Mouse (Mus musculus): Measurements from ENCODE around the gene Nup133. TPM values are rescaled to one million over a fixed set of nuclear protein-coding genes. Genes with fewer than 3 reads are reported as not detected.

Gene Nup133
- 34.5 and 42.4 TPM in 2 replicates for polyA plus RNA-seq (2015; fragmentation: Nextera tagmentation; extraction: Ambion mirVana)

- under 1% methylated on average over 75 of the region's 77 CpGs for WGBS
- Histone ChIP-seq H3K27me3 (ENCODE audit: insufficient read depth, low read length) (no peaks in the 10 kb centered on the region), H3K4me1 (ENCODE audit: insufficient read depth, low read length) (peaks cover 11% of the 10 kb centered on the region), H3K4me2 (replicated peaks; ENCODE audit: low read depth, low read length) (peak within 1 kb of the TSS; percentile 99), H3K9ac (replicated peaks; ENCODE audit: low read length) (peak within 1 kb of the TSS; percentile 79), H3K4me3 (ENCODE audit: low read length) (peak within 1 kb of the TSS; percentile 88), H3K27ac (ENCODE audit: low read length) (peak within 1 kb of the TSS; percentile 79), H3K36me3 (ENCODE audit: insufficient read depth, low read length) (peaks cover 23% of the 10 kb centered on the region), H3K9me3 (ENCODE audit: low read length) (no peaks in the 10 kb centered on the region)
- peak; percentile 85 for ATAC-seq (ENCODE audit: low FRiP score, low TSS enrichment)
Observed at GRCm38 (mm10) chr8:123948942-123949685, at the start of gene Nup133. TSS of gene Nup133 (minus strand) at chr8:123949265.

DNA sequence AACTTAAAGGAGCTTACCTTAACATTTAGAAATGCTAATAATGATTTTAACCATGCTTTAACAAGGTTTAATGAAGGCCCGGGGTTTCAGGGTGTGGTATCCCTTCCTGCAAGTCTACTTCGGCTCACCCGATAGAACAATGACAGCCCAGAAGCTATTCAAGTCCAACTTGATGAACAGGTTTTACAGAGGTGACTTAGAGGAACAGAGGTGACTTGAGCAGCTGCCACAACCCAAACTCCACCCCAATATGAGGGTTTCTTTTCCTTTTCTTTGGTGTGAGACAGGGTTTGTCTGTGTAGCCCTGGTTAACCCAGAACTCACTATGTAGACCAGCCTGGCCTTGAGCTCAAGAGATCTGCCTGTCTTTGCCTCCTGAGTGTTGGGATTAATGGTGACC is 44.9 kb upstream of the Nup133 start:
- WGBS, result 78% methylated on average over 3 of the region's 3 CpGs
- H3K27me3 ChIP-seq (ENCODE audit: insufficient read depth, low read length), result no peaks in the 10 kb centered on the region
- no peaks in the 10 kb centered on the region for H3K9me3 ChIP-seq (ENCODE audit: low read length)
- H3K27ac ChIP-seq (ENCODE audit: low read length), result peak overlapping the region; percentile 40; the same call in 1 of the 2 replicates
- no peak overlapping the region for H3K9ac ChIP-seq (replicated peaks; ENCODE audit: low read length)
- no peak overlapping the region for H3K4me2 ChIP-seq (replicated peaks; ENCODE audit: low read depth, low read length)
- ATAC-seq (ENCODE audit: low FRiP score, low TSS enrichment), result no peak
- H3K4me1 ChIP-seq (ENCODE audit: insufficient read depth, low read length), result no peaks in the 10 kb centered on the region
- H3K36me3 ChIP-seq (ENCODE audit: insufficient read depth, low read length), result peaks cover 11% of the 10 kb centered on the region
- H3K4me3 ChIP-seq (ENCODE audit: low read length), result no peak overlapping the region

DNA sequence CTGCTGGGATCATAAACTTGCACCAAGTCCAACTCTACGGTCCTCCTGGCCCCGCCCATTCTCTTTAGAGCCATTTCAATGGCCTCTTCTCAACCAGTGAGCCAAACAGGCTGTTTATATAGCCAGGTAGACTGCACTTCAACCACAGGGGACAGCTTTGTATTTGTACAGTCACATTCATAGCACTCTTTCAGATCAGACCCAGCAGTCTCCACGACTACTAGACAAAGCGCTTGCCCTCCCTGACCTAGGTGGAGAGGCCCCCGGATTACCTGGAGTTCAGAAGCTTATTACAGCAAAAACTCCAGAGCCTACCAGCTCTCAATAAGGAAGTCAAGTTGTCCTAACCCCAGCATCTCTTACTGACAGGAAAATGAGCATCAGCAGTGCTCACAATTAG is 44.5 kb upstream of the Nup133 start:
- WGBS, result 87% methylated on average over 5 of the region's 5 CpGs
- Histone ChIP-seq H3K27me3 (ENCODE audit: insufficient read depth, low read length) (no peaks in the 10 kb centered on the region), H3K9me3 (ENCODE audit: low read length) (no peaks in the 10 kb centered on the region), H3K4me2 (replicated peaks; ENCODE audit: low read depth, low read length) (no peak overlapping the region), H3K4me1 (ENCODE audit: insufficient read depth, low read length) (no peaks in the 10 kb centered on the region), H3K4me3 (ENCODE audit: low read length) (no peak overlapping the region), H3K36me3 (ENCODE audit: insufficient read depth, low read length) (peaks cover 8% of the 10 kb centered on the region), H3K27ac (ENCODE audit: low read length) (peak overlapping the region; percentile 40; the same call in 1 of the 2 replicates), H3K9ac (replicated peaks; ENCODE audit: low read length) (no peak overlapping the region)
- no peak for ATAC-seq (ENCODE audit: low FRiP score, low TSS enrichment)

- no peak overlapping the region for H3K4me3 ChIP-seq (ENCODE audit: low read length)
Observed at GRCm38 (mm10) chr8:123992587-123992986, 43.5 kb upstream of the Nup133 start.

GRCm38 (mm10) chr8:123990277-123991049 is 41.4 kb upstream of the Nup133 start:
- H3K9me3 ChIP-seq (ENCODE audit: low read length), result no peaks in the 10 kb centered on the region
- no peaks in the 10 kb centered on the region for H3K27me3 ChIP-seq (ENCODE audit: insufficient read depth, low read length)
- 81% methylated on average over 13 of the region's 13 CpGs for WGBS
- H3K4me2 ChIP-seq (replicated peaks; ENCODE audit: low read depth, low read length), result no peak overlapping the region
- ATAC-seq (ENCODE audit: low FRiP score, low TSS enrichment), result no peak
- H3K36me3 ChIP-seq (ENCODE audit: insufficient read depth, low read length), result peaks cover 6% of the 10 kb centered on the region; the same call in 1 of the 2 replicates
- H3K4me1 ChIP-seq (ENCODE audit: insufficient read depth, low read length), result no peaks in the 10 kb centered on the region
- H3K4me3 ChIP-seq (ENCODE audit: low read length), result no peak overlapping the region
- no peak overlapping the region for H3K9ac ChIP-seq (replicated peaks; ENCODE audit: low read length)
- H3K27ac ChIP-seq (ENCODE audit: low read length), result no peak overlapping the region

More at GRCm38 (mm10) chr8:123992587-123992986, 43.5 kb upstream of the Nup133 start:
- Histone ChIP-seq H3K9ac (replicated peaks; ENCODE audit: low read length) (no peak overlapping the region), H3K36me3 (ENCODE audit: insufficient read depth, low read length) (peaks cover 8% of the 10 kb centered on the region), H3K4me1 (ENCODE audit: insufficient read depth, low read length) (no peaks in the 10 kb centered on the region), H3K27ac (ENCODE audit: low read length) (no peak overlapping the region), H3K27me3 (ENCODE audit: insufficient read depth, low read length) (no peaks in the 10 kb centered on the region), H3K4me2 (replicated peaks; ENCODE audit: low read depth, low read length) (no peak overlapping the region), H3K9me3 (ENCODE audit: low read length) (no peaks in the 10 kb centered on the region)
- ATAC-seq (ENCODE audit: low FRiP score, low TSS enrichment), result no peak
- 90% methylated on average over 8 of the region's 8 CpGs for WGBS

GRCm38 (mm10) chr8:123989128-123989527 is 40.1 kb upstream of the Nup133 start:
- Histone ChIP-seq H3K27me3 (ENCODE audit: insufficient read depth, low read length) (no peaks in the 10 kb centered on the region), H3K27ac (ENCODE audit: low read length) (no peak overlapping the region)
- ATAC-seq (ENCODE audit: low FRiP score, low TSS enrichment), result no peak

DNA sequence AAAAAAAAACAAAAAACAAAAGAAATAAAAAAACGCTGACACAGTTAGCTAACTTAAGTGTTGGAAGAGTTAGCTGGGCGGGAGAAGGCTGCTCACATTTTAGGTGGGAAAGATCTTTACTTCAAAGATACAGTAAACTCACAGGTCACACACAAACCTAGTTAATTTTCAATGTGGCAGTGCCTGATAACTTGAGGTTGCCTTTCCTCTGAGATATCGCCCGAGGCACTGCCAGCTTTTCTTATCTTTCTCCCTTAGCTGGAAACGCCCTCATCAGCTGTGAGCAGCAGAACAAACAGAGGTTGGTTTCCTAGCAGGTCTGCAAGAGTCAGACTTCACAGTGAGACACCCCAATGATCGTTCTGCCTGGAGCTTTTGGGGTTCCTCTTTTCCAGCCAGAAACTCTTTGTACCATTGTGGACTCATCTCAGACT is 39.6 kb upstream of the Nup133 start:
- Histone ChIP-seq H3K9me3 (ENCODE audit: low read length) (no peaks in the 10 kb centered on the region), H3K4me2 (replicated peaks; ENCODE audit: low read depth, low read length) (no peak overlapping the region), H3K27ac (ENCODE audit: low read length) (no peak overlapping the region), H3K4me1 (ENCODE audit: insufficient read depth, low read length) (peaks cover under 1% of the 10 kb centered on the region; the same call in 1 of the 2 replicates), H3K27me3 (ENCODE audit: insufficient read depth, low read length) (no peaks in the 10 kb centered on the region), H3K9ac (replicated peaks; ENCODE audit: low read length) (no peak overlapping the region), H3K36me3 (ENCODE audit: insufficient read depth, low read length) (peaks cover 5% of the 10 kb centered on the region; the same call in 1 of the 2 replicates), H3K4me3 (ENCODE audit: low read length) (no peak overlapping the region)
- 68% methylated on average over 6 of the region's 6 CpGs for whole genome bisulfite sequencing
- no peak for ATAC-seq (ENCODE audit: low FRiP score, low TSS enrichment)

More at GRCm38 (mm10) chr8:123989128-123989527, 40.1 kb upstream of the Nup133 start:
- peaks cover 6% of the 10 kb centered on the region; the same call in 1 of the 2 replicates for H3K36me3 ChIP-seq (ENCODE audit: insufficient read depth, low read length)
- no peak overlapping the region for H3K4me3 ChIP-seq (ENCODE audit: low read length)
- WGBS, result 73% methylated on average over 7 of the region's 7 CpGs
- no peaks in the 10 kb centered on the region for H3K9me3 ChIP-seq (ENCODE audit: low read length)
- no peak overlapping the region for H3K4me2 ChIP-seq (replicated peaks; ENCODE audit: low read depth, low read length)
- H3K9ac ChIP-seq (replicated peaks; ENCODE audit: low read length), result no peak overlapping the region
- no peaks in the 10 kb centered on the region for H3K4me1 ChIP-seq (ENCODE audit: insufficient read depth, low read length)

DNA sequence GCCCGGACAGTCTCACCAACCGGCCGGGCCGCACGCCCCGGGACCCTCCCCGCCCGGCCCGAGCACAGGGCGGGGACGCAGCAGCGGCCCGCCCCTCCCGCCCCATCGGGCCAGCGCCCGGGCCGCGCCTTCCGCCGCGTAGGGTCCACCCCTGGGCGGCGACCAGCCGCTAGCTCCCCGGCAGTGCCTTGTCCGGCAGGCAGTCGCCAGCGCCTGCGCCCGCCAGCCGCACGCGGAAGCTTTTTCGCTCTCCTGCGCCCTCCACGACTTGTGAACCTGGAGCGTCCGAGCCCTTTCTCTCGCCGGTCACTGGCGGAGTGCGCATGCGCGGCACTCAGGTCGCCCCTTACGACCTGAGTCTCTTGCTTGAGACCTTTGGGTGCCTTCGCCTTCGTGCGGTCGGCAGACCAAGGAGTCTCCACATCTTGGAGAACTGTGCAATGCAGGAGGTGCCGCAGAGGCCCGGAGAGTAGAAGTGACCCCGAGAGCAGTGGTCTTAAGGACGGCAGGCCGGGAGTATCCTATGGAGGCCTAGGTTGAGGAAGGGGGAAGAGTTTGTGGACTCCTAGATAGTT is 33.8 kb upstream of the Nup133 start, which contains the start of gene Abcb10:
TSS of gene Abcb10 (minus strand) at position 297 of the 575 bp plus-strand sequence.
- peak; percentile 99 for ATAC-seq (ENCODE audit: low FRiP score, low TSS enrichment)
- under 1% methylated on average over 31 of the region's 56 CpGs for WGBS
- Histone ChIP-seq H3K4me2 (replicated peaks; ENCODE audit: low read depth, low read length) (peak within 1 kb of the TSS; percentile 96), H3K4me1 (ENCODE audit: insufficient read depth, low read length) (peaks cover 20% of the 10 kb centered on the region), H3K9ac (replicated peaks; ENCODE audit: low read length) (peak within 1 kb of the TSS; percentile 80), H3K36me3 (ENCODE audit: insufficient read depth, low read length) (no peaks in the 10 kb centered on the region), H3K4me3 (ENCODE audit: low read length) (peak within 1 kb of the TSS; percentile 82), H3K9me3 (ENCODE audit: low read length) (no peaks in the 10 kb centered on the region), H3K27me3 (ENCODE audit: insufficient read depth, low read length) (no peaks in the 10 kb centered on the region), H3K27ac (ENCODE audit: low read length) (peak within 1 kb of the TSS; percentile 93)

GRCm38 (mm10) chr8:123982291-123982793 is 33.3 kb upstream of the Nup133 start:
- H3K4me2 ChIP-seq (replicated peaks; ENCODE audit: low read depth, low read length), result peak overlapping the region; percentile 96
- H3K36me3 ChIP-seq (ENCODE audit: insufficient read depth, low read length), result no peaks in the 10 kb centered on the region
- peak overlapping the region; percentile 93 for H3K27ac ChIP-seq (ENCODE audit: low read length)
- H3K4me3 ChIP-seq (ENCODE audit: low read length), result peak overlapping the region; percentile 82
- H3K9me3 ChIP-seq (ENCODE audit: low read length), result no peaks in the 10 kb centered on the region
- peaks cover 20% of the 10 kb centered on the region for H3K4me1 ChIP-seq (ENCODE audit: insufficient read depth, low read length)
- peak; percentile 47 for ATAC-seq (ENCODE audit: low FRiP score, low TSS enrichment)
- no peaks in the 10 kb centered on the region for H3K27me3 ChIP-seq (ENCODE audit: insufficient read depth, low read length)
- under 1% methylated on average over 47 of the region's 48 CpGs for WGBS
- peak overlapping the region; percentile 80 for H3K9ac ChIP-seq (replicated peaks; ENCODE audit: low read length)

All from kidney, embryonic 16.5 days (tissue).